Comparison of ENCODE assay signal across 28 mouse cellular contexts in genomic region chr3:157714023-157714422, GRCm38 (mm10).
DNase-seq lines count a peak whose midpoint lies in the region; ATAC-seq and TF ChIP-seq lines count a peak whose summit lies in the region.
"Had no signal": no experiment of that assay in that cellular context is flagged by ENCODE, and none has a peak within 500 bp of the region (broad histone marks: within the 10 kb centered on the region; RNA-seq: fewer than 3 reads in every experiment).

No protein-coding gene starts in this region.

- H3K27me3 ChIP-seq in heart, adult 2 months (ENCODE audit: control insufficient read depth, insufficient read depth, low read length) = no peaks in the 10 kb centered on the region
- no peaks in the 10 kb centered on the region for H3K27me3 ChIP-seq in lung, postnatal 0 days (replicated peaks; ENCODE audit: insufficient read depth, low read length)
- H3K27me3 ChIP-seq: CH12.LX; embryonic facial prominence, embryonic 15.5 days; liver, embryonic 15.5 days; midbrain, embryonic 13.5 days; neural tube, embryonic 13.5 days had no signal

- H3K4me1 ChIP-seq in heart, adult 2 months (ENCODE audit: control insufficient read depth, insufficient read depth, low read length) = no peaks in the 10 kb centered on the region; the same call in 1 of the 2 replicates
- no peaks in the 10 kb centered on the region for H3K4me1 ChIP-seq in lung, postnatal 0 days (ENCODE audit: insufficient read depth, low read depth, low read length)
- H3K4me1 ChIP-seq in lung, adult 2 months (ENCODE audit: control insufficient read depth, insufficient read depth, low read length) = no peaks in the 10 kb centered on the region
- H3K4me1 ChIP-seq: embryonic facial prominence, embryonic 10.5 days; embryonic facial prominence, embryonic 15.5 days; forebrain, embryonic 12.5 days; limb, embryonic 12.5 days; liver, embryonic 15.5 days; midbrain, embryonic 13.5 days; neural tube, embryonic 13.5 days had no signal

- no peaks in the 10 kb centered on the region for H3K79me2 ChIP-seq in heart, adult 2 months (replicated peaks; ENCODE audit: control insufficient read depth, insufficient read depth, low read length)

- H3K27ac ChIP-seq in heart, adult 2 months = no peak overlapping the region
- no peak overlapping the region for H3K27ac ChIP-seq in lung, postnatal 0 days (ENCODE audit: low read length)
- H3K27ac ChIP-seq: embryonic facial prominence, embryonic 10.5 days; embryonic facial prominence, embryonic 15.5 days; forebrain, embryonic 12.5 days; layer of hippocampus, adult 2 months; left cerebral cortex, adult 2 months; limb, embryonic 12.5 days; liver, embryonic 15.5 days; macrophage; midbrain, embryonic 13.5 days; neural tube, embryonic 13.5 days had no signal

- peak; percentile 16; the same call in 1 of the 2 replicates for ATAC-seq in lung, postnatal 0 days
- ATAC-seq: forebrain, postnatal 0 days; hindbrain, embryonic 16.5 days; midbrain, embryonic 13.5 days had no signal

- H3K4me3 ChIP-seq in heart, adult 2 months = no peak overlapping the region
- H3K4me3 ChIP-seq in lung, postnatal 0 days (ENCODE audit: low read depth, low read length) = no peak overlapping the region
- H3K4me3 ChIP-seq in lung, adult 2 months (replicated peaks; ENCODE audit: extremely low read depth, low read depth, low read length) = no peak overlapping the region
- H3K4me3 ChIP-seq: embryonic facial prominence, embryonic 10.5 days; embryonic facial prominence, embryonic 15.5 days; forebrain, embryonic 12.5 days; layer of hippocampus, adult 2 months; left cerebral cortex, adult 2 months; limb, embryonic 12.5 days; liver, embryonic 15.5 days; midbrain, embryonic 13.5 days; neural tube, embryonic 13.5 days had no signal

- TF ChIP-seq CTCF in heart, adult 2 months (IDR thresholded peaks at IDR 0.05) = no peak
- TF ChIP-seq CTCF in lung, postnatal 0 days (IDR thresholded peaks at IDR 0.05) = no peak
- TF ChIP-seq CTCF in lung, adult 2 months (IDR thresholded peaks at IDR 0.05; ENCODE audit: insufficient read depth, low read length) = no peak

- DNase-seq in adrenal gland, adult 2 months = peak; percentile 8
- no peak for DNase-seq in adrenal gland, postnatal 4 days (ENCODE audit: low spot score in 2 of 2)
- peak; percentile 85 for DNase-seq in heart, adult 11 months
- no peak for DNase-seq in heart, adult 2 months
- DNase-seq in lung, postnatal 0 days (ENCODE audit: low spot score) = peak; percentile 12
- no peak for DNase-seq in lung, adult 2 months
- DNase-seq in embryo, embryonic 10 days (ENCODE audit: low spot score) = no peak
- DNase-seq: cerebellum, adult 18-20 months; cerebellum, postnatal 10 days; forebrain, postnatal 0 days; gastrocnemius, postnatal 10 days; kidney, adult 8-10 months; kidney, postnatal 25 days; right cerebral cortex, postnatal 25 days; spleen, adult 18-20 months; thymus, postnatal 14 days had no signal

- no peak for TF ChIP-seq EP300 in heart, adult 2 months (IDR thresholded peaks at IDR 0.05; ENCODE audit: insufficient read depth, low read depth, low read length)
- TF ChIP-seq EP300 in lung, postnatal 0 days (IDR thresholded peaks at IDR 0.05) = no peak

- intact Hi-C loops in heart, adult 2 months (cut with DNase I) = no loop called here

- TF ChIP-seq POLR2A in heart, adult 2 months (IDR thresholded peaks at IDR 0.05; ENCODE audit: insufficient read depth, low read depth, low read length) = no peak
- TF ChIP-seq POLR2A in lung, adult 2 months (IDR thresholded peaks at IDR 0.05; ENCODE audit: borderline replicate concordance, extremely low read depth, low read depth, low read length) = no peak

- H3K9me3 ChIP-seq in lung, postnatal 0 days (ENCODE audit: low read length) = no peaks in the 10 kb centered on the region
- H3K9me3 ChIP-seq: embryonic facial prominence, embryonic 10.5 days; embryonic facial prominence, embryonic 15.5 days; forebrain, embryonic 12.5 days; limb, embryonic 12.5 days; liver, embryonic 15.5 days; midbrain, embryonic 13.5 days; neural tube, embryonic 13.5 days had no signal

- no peak overlapping the region for H3K9ac ChIP-seq in heart, adult 2 months (ENCODE audit: low read depth, low read length)
- H3K9ac ChIP-seq in lung, postnatal 0 days (replicated peaks; ENCODE audit: low read depth) = no peak overlapping the region
- H3K9ac ChIP-seq: embryonic facial prominence, embryonic 15.5 days; forebrain, embryonic 12.5 days; forebrain, postnatal 0 days; limb, embryonic 12.5 days; liver, embryonic 15.5 days; midbrain, embryonic 13.5 days; neural tube, embryonic 13.5 days had no signal

- WGBS in heart, adult 2 months = 43% methylated on average over 3 of the region's 3 CpGs
- 57% methylated on average over 3 of the region's 3 CpGs for WGBS in lung, postnatal 0 days
- 60% methylated on average over 3 of the region's 3 CpGs for WGBS in lung, adult 2 months

- no peaks in the 10 kb centered on the region for H3K36me3 ChIP-seq in heart, adult 2 months (ENCODE audit: control insufficient read depth, insufficient read depth, low read length)
- H3K36me3 ChIP-seq in lung, postnatal 0 days (ENCODE audit: insufficient read depth, low read length) = no peaks in the 10 kb centered on the region
- H3K36me3 ChIP-seq: embryonic facial prominence, embryonic 10.5 days; embryonic facial prominence, embryonic 15.5 days; forebrain, embryonic 12.5 days; limb, embryonic 12.5 days; liver, embryonic 15.5 days; midbrain, embryonic 13.5 days; neural tube, embryonic 13.5 days had no signal

- no peak overlapping the region for H3K4me2 ChIP-seq in lung, postnatal 0 days (replicated peaks; ENCODE audit: low read depth, low read length)
- H3K4me2 ChIP-seq: embryonic facial prominence, embryonic 15.5 days; forebrain, embryonic 12.5 days; limb, embryonic 12.5 days; liver, embryonic 15.5 days; midbrain, embryonic 13.5 days; neural tube, embryonic 13.5 days had no signal

Comparison
In these comparisons a context has a peak if more than half of its experiments do, and no peak if none do; other contexts are left out.
1. DNase-seq: peak in adrenal gland, adult 2 months (single experiment), heart, adult 11 months (single experiment) and lung, postnatal 0 days (single experiment); none in adrenal gland, postnatal 4 days (0 of 2), heart, adult 2 months (0 of 2), lung, adult 2 months (single experiment) and embryo, embryonic 10 days (single experiment).